Mouse (Mus musculus): ENCODE results near the gene Sdr39u1. TPM values are rescaled to one million over a fixed set of nuclear protein-coding genes. Genes with fewer than 3 reads are reported as not detected.

Sdr39u1 gene
- polyA plus RNA-seq, 1 experiment = 218 TPM

DNA sequence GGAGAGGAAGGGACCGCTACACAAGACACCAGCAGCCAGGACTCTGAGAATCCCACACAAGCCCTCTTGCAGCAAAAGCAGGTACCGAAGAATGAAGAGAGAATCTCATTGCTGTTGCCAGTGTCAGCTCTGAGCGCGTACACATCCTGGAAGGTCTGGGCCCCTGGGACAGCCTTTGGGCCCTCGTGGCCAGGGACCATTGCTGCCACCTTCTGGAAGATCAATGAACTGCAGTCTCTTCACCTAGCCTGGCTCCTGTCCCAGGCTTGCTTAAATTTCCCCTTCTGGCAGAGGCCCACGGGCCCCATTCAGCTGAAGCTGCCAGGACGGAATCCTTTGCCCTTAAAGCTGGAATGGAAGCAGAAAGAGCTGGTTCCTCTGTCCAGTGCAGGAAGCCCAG lies 36.3 kb downstream of the Sdr39u1 start:
- H3K27me3 ChIP-seq (ENCODE audit: control insufficient read depth, insufficient read depth, low read length) = no peaks in the 10 kb centered on the region
- peak; percentile 90 for TF ChIP-seq CTCF (IDR thresholded peaks at IDR 0.05; ENCODE audit: borderline replicate concordance, insufficient read depth, low read depth, low read length)
- TF ChIP-seq POLR2A (IDR thresholded peaks at IDR 0.05; ENCODE audit: borderline replicate concordance, insufficient read depth, low read length) = no peak
- DNase-seq = peak; percentile 70 to 79
- H3K4me1 ChIP-seq (ENCODE audit: control insufficient read depth, insufficient read depth, low read length) = no peaks in the 10 kb centered on the region
- H3K27ac ChIP-seq (ENCODE audit: insufficient read depth, low read length) = no peak overlapping the region
- 19% methylated on average over 7 of the region's 7 CpGs for WGBS
- H3K4me3 ChIP-seq (replicated peaks; ENCODE audit: insufficient read depth, low read depth, low read length) = no peak overlapping the region

DNA sequence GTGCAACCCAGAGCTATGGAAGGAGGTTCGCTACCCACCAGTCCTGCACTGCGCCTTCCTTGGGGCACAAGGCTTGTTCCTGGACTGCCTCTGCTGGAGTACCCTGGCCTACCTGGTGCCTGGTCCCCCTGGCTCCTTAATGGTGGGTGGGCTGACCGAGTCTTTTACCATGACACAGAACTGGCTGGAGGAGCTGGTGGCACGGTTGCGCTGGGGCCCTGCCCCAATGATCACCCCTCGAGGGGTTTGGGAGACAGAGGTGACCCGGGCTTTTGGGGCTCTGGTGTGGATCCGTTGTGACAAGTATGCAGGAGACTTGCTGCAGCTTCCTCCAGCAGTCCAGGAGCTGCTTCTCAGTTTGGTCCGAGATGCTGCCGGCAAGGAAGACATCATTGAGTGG lies 37.1 kb downstream of the Sdr39u1 start:
- no peak for TF ChIP-seq CTCF (IDR thresholded peaks at IDR 0.05; ENCODE audit: borderline replicate concordance, insufficient read depth, low read depth, low read length)
- TF ChIP-seq POLR2A (IDR thresholded peaks at IDR 0.05; ENCODE audit: borderline replicate concordance, insufficient read depth, low read length) = no peak
- Histone ChIP-seq H3K4me1 (ENCODE audit: control insufficient read depth, insufficient read depth, low read length) (no peaks in the 10 kb centered on the region), H3K27me3 (ENCODE audit: control insufficient read depth, insufficient read depth, low read length) (no peaks in the 10 kb centered on the region), H3K4me3 (replicated peaks; ENCODE audit: insufficient read depth, low read depth, low read length) (no peak overlapping the region), H3K27ac (ENCODE audit: insufficient read depth, low read length) (no peak overlapping the region)
- 92% methylated on average over 10 of the region's 10 CpGs for WGBS
- DNase-seq = no peak

DNA sequence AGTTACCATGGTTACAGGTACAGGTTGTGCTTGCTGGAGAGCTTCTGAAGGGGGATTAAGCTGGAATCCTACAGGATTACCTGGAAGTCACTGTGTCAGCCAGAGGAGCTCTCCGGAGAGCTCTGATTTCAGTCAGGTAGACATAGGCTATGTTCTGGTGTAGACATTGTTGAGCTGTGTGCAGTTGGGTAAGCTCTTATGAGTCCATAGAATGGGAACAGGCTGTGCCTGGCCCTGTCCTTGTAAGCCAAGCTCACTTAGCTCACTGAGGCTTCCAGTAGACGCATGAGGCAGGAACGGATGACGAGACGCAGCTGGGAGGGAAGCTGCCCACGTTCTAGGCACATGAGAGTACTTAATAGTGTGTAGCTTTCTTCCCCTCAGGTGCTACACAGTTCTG lies 37.9 kb downstream of the Sdr39u1 start:
- 76% methylated on average over 6 of the region's 6 CpGs for WGBS
- Histone ChIP-seq H3K27ac (ENCODE audit: insufficient read depth, low read length) (no peak overlapping the region), H3K4me3 (replicated peaks; ENCODE audit: insufficient read depth, low read depth, low read length) (no peak overlapping the region), H3K4me1 (ENCODE audit: control insufficient read depth, insufficient read depth, low read length) (no peaks in the 10 kb centered on the region), H3K27me3 (ENCODE audit: control insufficient read depth, insufficient read depth, low read length) (no peaks in the 10 kb centered on the region)
- DNase-seq = no peak
- TF ChIP-seq CTCF (IDR thresholded peaks at IDR 0.05; ENCODE audit: borderline replicate concordance, insufficient read depth, low read depth, low read length) = no peak

DNA sequence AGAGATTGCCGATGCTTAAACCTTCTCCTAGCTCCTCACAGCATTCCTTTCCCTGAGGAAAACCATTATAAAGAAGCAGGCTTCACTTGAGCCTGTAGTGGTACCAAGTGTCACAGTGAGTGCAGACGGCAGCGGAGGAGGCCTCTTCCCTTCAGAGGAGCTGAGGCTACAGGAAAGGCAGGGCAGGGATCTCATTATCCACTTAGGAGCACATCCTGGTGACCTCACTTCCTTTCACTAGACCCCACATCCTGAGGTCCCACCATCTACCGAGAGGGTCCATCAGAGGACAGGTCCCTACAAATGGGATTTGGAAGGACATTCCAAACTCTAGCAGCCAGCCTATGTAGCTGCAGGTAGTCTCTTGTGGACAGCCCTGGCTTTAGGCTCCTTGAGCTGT lies 42.5 kb downstream of the Sdr39u1 start:
- 77% methylated on average over 4 of the region's 4 CpGs for whole genome bisulfite sequencing
- Histone ChIP-seq H3K27me3 (ENCODE audit: control insufficient read depth, insufficient read depth, low read length) (no peaks in the 10 kb centered on the region), H3K4me1 (ENCODE audit: control insufficient read depth, insufficient read depth, low read length) (no peaks in the 10 kb centered on the region; the same call in 1 of the 2 replicates), H3K4me3 (replicated peaks; ENCODE audit: insufficient read depth, low read depth, low read length) (no peak overlapping the region), H3K27ac (ENCODE audit: insufficient read depth, low read length) (no peak overlapping the region)
- DNase-seq = no peak
- TF ChIP-seq CTCF (IDR thresholded peaks at IDR 0.05; ENCODE audit: borderline replicate concordance, insufficient read depth, low read depth, low read length) = no peak
- no peak for TF ChIP-seq POLR2A (IDR thresholded peaks at IDR 0.05; ENCODE audit: borderline replicate concordance, insufficient read depth, low read length)

DNA sequence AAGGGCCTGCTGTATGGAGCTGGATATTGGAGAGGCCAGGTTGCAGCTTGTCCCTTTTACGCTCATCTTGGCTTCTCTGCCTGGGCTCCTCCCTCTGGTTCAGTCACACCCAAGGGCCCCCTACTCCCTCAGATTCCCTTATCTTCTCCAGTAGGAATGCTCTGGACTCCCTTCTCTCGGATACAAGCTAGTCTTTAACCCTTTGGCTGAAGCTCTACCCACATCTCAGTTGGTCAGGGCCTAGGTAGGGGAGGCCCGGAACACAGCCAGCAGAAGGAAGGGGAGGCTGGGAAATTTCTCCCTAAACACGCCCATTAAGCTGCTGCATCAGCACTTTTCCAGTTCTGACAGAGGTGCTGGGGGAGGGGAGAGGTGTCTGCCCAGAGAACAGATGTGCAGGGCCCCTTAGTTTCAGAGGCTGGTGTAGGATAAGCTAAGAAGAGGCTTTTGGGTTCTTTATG lies 45.0 kb downstream of the Sdr39u1 start:
- no peak for DNase-seq
- Histone ChIP-seq H3K27me3 (ENCODE audit: control insufficient read depth, insufficient read depth, low read length) (no peaks in the 10 kb centered on the region), H3K4me1 (ENCODE audit: control insufficient read depth, insufficient read depth, low read length) (no peaks in the 10 kb centered on the region; the same call in 1 of the 2 replicates), H3K4me3 (replicated peaks; ENCODE audit: insufficient read depth, low read depth, low read length) (peak overlapping the region; percentile 42), H3K27ac (ENCODE audit: insufficient read depth, low read length) (0 out of 2 replicates have a peak overlapping the region, but pooled peaks have one; percentile 17)
- 67% methylated on average over 4 of the region's 4 CpGs for WGBS
- TF ChIP-seq POLR2A (IDR thresholded peaks at IDR 0.05; ENCODE audit: borderline replicate concordance, insufficient read depth, low read length) (no peak), CTCF (IDR thresholded peaks at IDR 0.05; ENCODE audit: borderline replicate concordance, insufficient read depth, low read depth, low read length) (no peak)

DNA sequence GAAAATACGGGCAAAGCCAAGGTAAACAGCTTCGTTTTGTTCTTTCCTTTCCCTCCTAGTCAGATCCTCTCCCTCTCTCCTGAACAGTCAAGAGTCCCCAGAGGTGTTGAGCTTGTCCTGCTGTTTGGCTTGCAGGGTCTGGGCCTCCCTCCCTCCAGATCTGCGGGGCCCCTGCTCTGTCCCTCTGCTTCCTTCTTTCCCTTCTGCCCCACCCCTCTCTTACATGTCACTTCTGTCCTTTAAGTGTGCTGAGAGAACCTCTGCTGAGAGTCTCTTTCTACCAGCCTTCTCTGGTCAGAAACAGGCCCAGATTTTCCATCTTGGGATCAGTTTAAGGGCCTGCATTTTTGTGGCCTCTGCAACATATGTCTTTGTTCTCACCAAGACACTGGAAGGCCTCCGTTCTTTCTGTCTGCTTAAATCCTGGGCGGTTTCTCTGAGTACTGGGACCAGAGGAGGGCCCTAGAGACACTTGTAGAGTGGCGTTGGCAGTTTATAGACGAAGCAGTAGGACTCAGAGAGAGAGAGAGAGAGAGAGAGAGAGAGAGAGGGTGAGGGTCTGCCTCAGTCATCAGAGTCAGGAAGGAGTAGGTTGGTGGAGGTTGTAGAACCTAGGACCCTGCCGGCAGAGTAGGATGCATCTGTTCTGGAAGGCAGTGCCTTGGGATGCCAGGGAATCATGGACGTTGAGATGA lies 45.5 kb downstream of the Sdr39u1 start:
- Histone ChIP-seq H3K4me1 (ENCODE audit: control insufficient read depth, insufficient read depth, low read length) (no peaks in the 10 kb centered on the region; the same call in 1 of the 2 replicates), H3K4me3 (replicated peaks; ENCODE audit: insufficient read depth, low read depth, low read length) (peak overlapping the region; percentile 50), H3K27me3 (ENCODE audit: control insufficient read depth, insufficient read depth, low read length) (no peaks in the 10 kb centered on the region), H3K27ac (ENCODE audit: insufficient read depth, low read length) (0 out of 2 replicates have a peak overlapping the region, but pooled peaks have one; percentile 17)
- no peak for DNase-seq
- TF ChIP-seq CTCF (IDR thresholded peaks at IDR 0.05; ENCODE audit: borderline replicate concordance, insufficient read depth, low read depth, low read length) = no peak
- no peak for TF ChIP-seq POLR2A (IDR thresholded peaks at IDR 0.05; ENCODE audit: borderline replicate concordance, insufficient read depth, low read length)
- WGBS = 35% methylated on average over 9 of the region's 9 CpGs

DNA sequence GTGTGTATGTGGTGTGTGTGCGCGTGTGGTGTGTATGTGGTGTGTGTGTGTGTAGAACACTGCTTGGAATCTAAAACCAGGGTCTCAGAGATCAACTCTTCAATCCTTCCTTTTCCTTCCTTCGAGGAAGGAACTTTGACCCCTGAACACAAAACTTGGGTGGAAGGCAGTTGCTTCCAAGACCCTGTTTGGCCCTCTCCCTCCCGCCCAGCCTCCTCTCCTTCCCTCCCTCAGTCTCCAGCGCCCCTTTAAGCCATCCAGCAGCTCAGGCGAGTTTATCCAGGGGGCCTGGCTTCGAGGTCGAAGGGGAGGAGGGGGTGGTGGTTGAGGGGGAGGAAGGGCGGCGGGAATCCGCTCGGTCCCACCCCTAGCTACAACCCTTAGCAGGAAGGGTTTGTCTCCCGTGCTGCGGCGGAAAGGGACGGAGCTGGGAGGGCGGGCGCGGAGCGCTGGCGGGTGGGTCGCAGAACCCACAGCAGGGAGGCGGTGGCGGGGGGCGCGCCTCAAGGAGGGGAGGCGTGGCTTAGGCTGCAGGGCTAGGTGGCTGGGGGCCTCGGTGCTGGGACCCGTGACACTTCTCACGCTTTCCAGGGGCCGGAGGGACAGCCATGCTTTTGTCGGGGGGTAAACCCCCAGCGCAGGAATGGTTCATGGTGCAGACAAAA lies 46.3 kb downstream of the Sdr39u1 start, which contains the start of gene Nynrin:
Nynrin (plus strand) TSS at position 390 of the 665 bp plus-strand sequence.
- TF ChIP-seq CTCF (IDR thresholded peaks at IDR 0.05; ENCODE audit: borderline replicate concordance, insufficient read depth, low read depth, low read length) (no peak), POLR2A (IDR thresholded peaks at IDR 0.05; ENCODE audit: borderline replicate concordance, insufficient read depth, low read length) (no peak)
- peak within 1 kb of the TSS; percentile 50 for H3K4me3 ChIP-seq (replicated peaks; ENCODE audit: insufficient read depth, low read depth, low read length)
- DNase-seq = no peak
- no peaks in the 10 kb centered on the region; the same call in 1 of the 2 replicates for H3K4me1 ChIP-seq (ENCODE audit: control insufficient read depth, insufficient read depth, low read length)
- no peaks in the 10 kb centered on the region for H3K27me3 ChIP-seq (ENCODE audit: control insufficient read depth, insufficient read depth, low read length)
- 5% methylated on average over 33 of the region's 33 CpGs for WGBS
- H3K27ac ChIP-seq (ENCODE audit: insufficient read depth, low read length) = no peak within 1 kb of the TSS

Measured in cerebellum, adult 2 months (tissue).